25 mouse cellular contexts compared by ENCODE assay signal in the genomic region with DNA sequence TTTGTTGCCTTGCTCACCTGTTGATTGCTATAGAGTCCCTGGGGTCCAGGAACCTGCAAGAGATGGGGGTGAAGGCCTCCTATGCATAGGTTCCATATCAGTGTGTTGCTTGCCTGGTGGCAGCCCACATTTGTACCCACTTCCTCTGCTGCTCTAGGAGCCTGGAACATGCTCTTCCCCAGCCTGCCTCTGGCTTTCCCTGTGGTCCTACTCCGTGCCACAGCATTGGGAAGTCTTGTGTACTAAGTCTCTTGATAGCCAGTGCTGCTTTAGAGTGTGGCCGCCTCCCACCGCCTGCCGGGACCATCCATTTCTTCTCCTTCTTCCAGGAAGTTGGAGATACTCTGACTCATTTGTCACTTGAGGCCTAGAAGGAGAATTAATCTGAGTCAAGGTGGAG. TPM values are rescaled to one million over a fixed set of nuclear protein-coding genes. Genes with fewer than 3 reads are reported as not detected.
DNase-seq lines count a peak whose midpoint lies in the region; ATAC-seq and TF ChIP-seq lines count a peak whose summit lies in the region.
"Had no signal": no experiment of that assay in that cellular context is flagged by ENCODE, and none has a peak within 500 bp of the region (broad histone marks: within the 10 kb centered on the region; RNA-seq: fewer than 3 reads in every experiment).

No protein-coding gene starts in this region.

- peaks cover 74% of the 10 kb centered on the region for H3K36me3 ChIP-seq in heart, embryonic 12.5 days
- peaks cover 3% of the 10 kb centered on the region; the same call in 1 of the 2 replicates for H3K36me3 ChIP-seq in heart, adult 2 months (ENCODE audit: control insufficient read depth, insufficient read depth, low read length)
- H3K36me3 ChIP-seq in G1E (replicated peaks) = peaks cover 100% of the 10 kb centered on the region
- peaks cover 100% of the 10 kb centered on the region for H3K36me3 ChIP-seq in liver, embryonic 12.5 days
- peaks cover 53% of the 10 kb centered on the region for H3K36me3 ChIP-seq in liver, postnatal 0 days (replicated peaks; ENCODE audit: insufficient read depth, low read length)
- H3K36me3 ChIP-seq in hindbrain, embryonic 13.5 days = peaks cover 87% of the 10 kb centered on the region

- intact Hi-C loops in heart, adult 2 months (cut with DNase I) = no loop called here

- no peaks in the 10 kb centered on the region for H3K9me3 ChIP-seq in heart, embryonic 12.5 days (replicated peaks)
- H3K9me3 ChIP-seq in G1E (replicated peaks) = no peaks in the 10 kb centered on the region
- no peaks in the 10 kb centered on the region for H3K9me3 ChIP-seq in liver, embryonic 12.5 days (replicated peaks)
- no peaks in the 10 kb centered on the region for H3K9me3 ChIP-seq in liver, postnatal 0 days (ENCODE audit: low read length)
- H3K9me3 ChIP-seq in hindbrain, embryonic 13.5 days = no peaks in the 10 kb centered on the region
- H3K9me3 ChIP-seq: forebrain, embryonic 13.5 days; midbrain, embryonic 10.5 days; midbrain, embryonic 15.5 days had no signal

- H3K4me3 ChIP-seq in heart, embryonic 12.5 days = no peak overlapping the region
- H3K4me3 ChIP-seq in heart, adult 2 months = no peak overlapping the region
- peak overlapping the region; percentile 11; the same call in 1 of the 2 replicates for H3K4me3 ChIP-seq in G1E (ENCODE audit: low read depth, low read length)
- H3K4me3 ChIP-seq in liver, embryonic 12.5 days = peak overlapping the region; percentile 40
- no peak overlapping the region for H3K4me3 ChIP-seq in liver, postnatal 0 days (ENCODE audit: low read depth, low read length)
- H3K4me3 ChIP-seq in hindbrain, embryonic 13.5 days = no peak overlapping the region
- H3K4me3 ChIP-seq: forebrain, embryonic 13.5 days; midbrain, embryonic 10.5 days; midbrain, embryonic 15.5 days had no signal

- no peak for TF ChIP-seq CTCF in heart, adult 2 months (IDR thresholded peaks at IDR 0.05)
- no peak for TF ChIP-seq CTCF in G1E (IDR thresholded peaks at IDR 0.05; ENCODE audit: low read depth, low read length)
- TF ChIP-seq CTCF in liver, postnatal 0 days (IDR thresholded peaks at IDR 0.05; ENCODE audit: low read depth) = no peak

- no peak for TF ChIP-seq POLR2A in heart, adult 2 months (IDR thresholded peaks at IDR 0.05; ENCODE audit: insufficient read depth, low read depth, low read length)

- no peak overlapping the region for H3K9ac ChIP-seq in heart, embryonic 12.5 days
- H3K9ac ChIP-seq in heart, adult 2 months (ENCODE audit: low read depth, low read length) = no peak overlapping the region
- H3K9ac ChIP-seq in liver, embryonic 12.5 days = peak overlapping the region; percentile 60
- no peak overlapping the region for H3K9ac ChIP-seq in liver, postnatal 0 days (replicated peaks)
- H3K9ac ChIP-seq in hindbrain, embryonic 13.5 days = no peak overlapping the region
- H3K9ac ChIP-seq: forebrain, embryonic 13.5 days; midbrain, embryonic 15.5 days had no signal

- H3K27ac ChIP-seq in heart, embryonic 12.5 days (ENCODE audit: poor library complexity, severe bottlenecking) = no peak overlapping the region
- no peak overlapping the region for H3K27ac ChIP-seq in heart, adult 2 months
- H3K27ac ChIP-seq in liver, embryonic 12.5 days = peak overlapping the region; percentile 85
- no peak overlapping the region; the same call in 1 of the 2 replicates for H3K27ac ChIP-seq in liver, postnatal 0 days (ENCODE audit: low read depth)
- no peak overlapping the region for H3K27ac ChIP-seq in hindbrain, embryonic 13.5 days
- H3K27ac ChIP-seq: forebrain, embryonic 13.5 days; macrophage had no signal

- no peak for TF ChIP-seq EP300 in heart, adult 2 months (IDR thresholded peaks at IDR 0.05; ENCODE audit: insufficient read depth, low read depth, low read length)
- no peak for TF ChIP-seq EP300 in liver, postnatal 0 days (IDR thresholded peaks at IDR 0.05; ENCODE audit: low read depth)

- no peaks in the 10 kb centered on the region for H3K27me3 ChIP-seq in heart, embryonic 12.5 days (replicated peaks)
- no peaks in the 10 kb centered on the region for H3K27me3 ChIP-seq in heart, adult 2 months (ENCODE audit: control insufficient read depth, insufficient read depth, low read length)
- H3K27me3 ChIP-seq in G1E (ENCODE audit: insufficient read depth, low read length) = no peaks in the 10 kb centered on the region
- H3K27me3 ChIP-seq in liver, embryonic 12.5 days (replicated peaks) = no peaks in the 10 kb centered on the region
- no peaks in the 10 kb centered on the region for H3K27me3 ChIP-seq in liver, postnatal 0 days (ENCODE audit: insufficient read depth, low read length)
- no peaks in the 10 kb centered on the region for H3K27me3 ChIP-seq in hindbrain, embryonic 13.5 days
- H3K27me3 ChIP-seq: forebrain, embryonic 13.5 days; midbrain, embryonic 15.5 days had no signal

- H3K79me2 ChIP-seq in heart, adult 2 months (replicated peaks; ENCODE audit: control insufficient read depth, insufficient read depth, low read length) = no peaks in the 10 kb centered on the region

- peaks cover 63% of the 10 kb centered on the region for H3K4me1 ChIP-seq in heart, embryonic 12.5 days (replicated peaks)
- peaks cover 5% of the 10 kb centered on the region; the same call in 1 of the 2 replicates for H3K4me1 ChIP-seq in heart, adult 2 months (ENCODE audit: control insufficient read depth, insufficient read depth, low read length)
- H3K4me1 ChIP-seq in G1E (ENCODE audit: insufficient read depth, low read depth, low read length) = peaks cover 94% of the 10 kb centered on the region
- H3K4me1 ChIP-seq in liver, embryonic 12.5 days = peaks cover 98% of the 10 kb centered on the region
- peaks cover 28% of the 10 kb centered on the region for H3K4me1 ChIP-seq in liver, postnatal 0 days (ENCODE audit: insufficient read depth)
- H3K4me1 ChIP-seq in hindbrain, embryonic 13.5 days (replicated peaks) = peaks cover 95% of the 10 kb centered on the region

- 0 out of 2 replicates have a peak overlapping the region, but pooled peaks have one; percentile 2 for H3K4me2 ChIP-seq in heart, embryonic 12.5 days
- H3K4me2 ChIP-seq in liver, embryonic 12.5 days = peak overlapping the region; percentile 66
- H3K4me2 ChIP-seq in liver, postnatal 0 days (ENCODE audit: low read depth, low read length) = peak overlapping the region; percentile 39
- H3K4me2 ChIP-seq in hindbrain, embryonic 13.5 days = no peak overlapping the region
- H3K4me2 ChIP-seq: forebrain, embryonic 13.5 days; midbrain, embryonic 15.5 days had no signal

- DNase-seq in heart, adult 2 months = no peak
- no peak for DNase-seq in G1E (ENCODE audit: low spot score)
- peak; percentile 13 for DNase-seq in liver, postnatal 0 days
- DNase-seq in urinary bladder, adult 2 months (ENCODE audit: low spot score) = no peak
- DNase-seq: adrenal gland, postnatal 25 days; cerebellum, adult 9-11 months; gastrocnemius, postnatal 10 days; heart, postnatal 14 days; kidney, adult 9 months; kidney, postnatal 10 days; layer of hippocampus, adult 9-11 months; lung, adult 18-20 months; lung, postnatal 10 days; right cerebral cortex, adult 18-20 months; spleen, adult 18-20 months; thymus, adult 18-20 months; thymus, postnatal 25 days had no signal

- WGBS in heart, embryonic 12.5 days = 74% methylated on average over 4 of the region's 4 CpGs
- WGBS in heart, adult 2 months = 68% methylated on average over 4 of the region's 4 CpGs
- WGBS in liver, embryonic 12.5 days (ENCODE audit: insufficient replicate concordance) = 61% methylated on average over 4 of the region's 4 CpGs
- 81% methylated on average over 4 of the region's 4 CpGs for WGBS in liver, postnatal 0 days (ENCODE audit: insufficient replicate concordance)
- WGBS in hindbrain, embryonic 13.5 days = 93% methylated on average over 4 of the region's 4 CpGs

- no peak for ATAC-seq in heart, embryonic 12.5 days (ENCODE audit: insufficient number of reproducible peaks, low FRiP score)
- no peak for ATAC-seq in G1E (ENCODE audit: extremely low read depth, insufficient number of reproducible peaks, low FRiP score, poor library complexity, severe bottlenecking)
- ATAC-seq in liver, embryonic 12.5 days = no peak
- no peak for ATAC-seq in liver, postnatal 0 days
- ATAC-seq in hindbrain, embryonic 13.5 days (ENCODE audit: low FRiP score) = no peak
- ATAC-seq: forebrain, embryonic 13.5 days; intestine, postnatal 0 days; midbrain, embryonic 15.5 days had no signal

RNA-seq across cellular contexts. Expression of a gene that starts 13.7 kb away (rescaled TPM):
- polyA plus RNA-seq in heart, embryonic 12.5 days (2016; fragmentation: Nextera tagmentation; extraction: Ambion mirVana) = 101 and 105 TPM in 2 replicates
- total RNA-seq in heart, adult 2 months (2021) = 10 to 100 TPM; 37.3 to 39.0 TPM
- polyA plus RNA-seq in heart, adult 2 months (2012; rRNA removed) = 26.1 and 26.6 TPM in 2 replicates
- total RNA-seq in G1E (2014; fragmentation: Nextera tagmentation) = 232 and 311 TPM in 2 replicates
- 27.5 and 46.6 TPM in 2 replicates for total RNA-seq in G1E (2017)
- polyA plus RNA-seq in G1E (2012) = 685 and 787 TPM in 2 replicates
- polyA plus RNA-seq in liver, embryonic 12.5 days (2016; fragmentation: Nextera tagmentation; extraction: Ambion mirVana) = 98.6 and 118 TPM in 2 replicates
- polyA plus RNA-seq in liver, postnatal 0 days (2015; fragmentation: Nextera tagmentation; extraction: Ambion mirVana) = 22.8 and 26.8 TPM in 2 replicates
- polyA plus RNA-seq in urinary bladder, adult 2 months (2012; rRNA removed) = 59.0 and 71.8 TPM in 2 replicates
- 179 and 180 TPM in 2 replicates for polyA plus RNA-seq in hindbrain, embryonic 13.5 days (2015; fragmentation: Nextera tagmentation; extraction: Ambion mirVana)

Comparison
In these comparisons a context has a peak if more than half of its experiments do, and no peak if none do; other contexts are left out.
1. H3K4me3 ChIP-seq: peak in G1E (single experiment) and liver, embryonic 12.5 days (single experiment); none in heart, embryonic 12.5 days (single experiment), heart, adult 2 months (single experiment), liver, postnatal 0 days (single experiment) and hindbrain, embryonic 13.5 days (single experiment).